Mouse (Mus musculus): ENCODE data around the gene Duxbl3. TPM values are rescaled to one million over a fixed set of nuclear protein-coding genes. Genes with fewer than 3 reads are reported as not detected.

Duxbl3 gene
- not detected for total RNA-seq (2023)

DNA sequence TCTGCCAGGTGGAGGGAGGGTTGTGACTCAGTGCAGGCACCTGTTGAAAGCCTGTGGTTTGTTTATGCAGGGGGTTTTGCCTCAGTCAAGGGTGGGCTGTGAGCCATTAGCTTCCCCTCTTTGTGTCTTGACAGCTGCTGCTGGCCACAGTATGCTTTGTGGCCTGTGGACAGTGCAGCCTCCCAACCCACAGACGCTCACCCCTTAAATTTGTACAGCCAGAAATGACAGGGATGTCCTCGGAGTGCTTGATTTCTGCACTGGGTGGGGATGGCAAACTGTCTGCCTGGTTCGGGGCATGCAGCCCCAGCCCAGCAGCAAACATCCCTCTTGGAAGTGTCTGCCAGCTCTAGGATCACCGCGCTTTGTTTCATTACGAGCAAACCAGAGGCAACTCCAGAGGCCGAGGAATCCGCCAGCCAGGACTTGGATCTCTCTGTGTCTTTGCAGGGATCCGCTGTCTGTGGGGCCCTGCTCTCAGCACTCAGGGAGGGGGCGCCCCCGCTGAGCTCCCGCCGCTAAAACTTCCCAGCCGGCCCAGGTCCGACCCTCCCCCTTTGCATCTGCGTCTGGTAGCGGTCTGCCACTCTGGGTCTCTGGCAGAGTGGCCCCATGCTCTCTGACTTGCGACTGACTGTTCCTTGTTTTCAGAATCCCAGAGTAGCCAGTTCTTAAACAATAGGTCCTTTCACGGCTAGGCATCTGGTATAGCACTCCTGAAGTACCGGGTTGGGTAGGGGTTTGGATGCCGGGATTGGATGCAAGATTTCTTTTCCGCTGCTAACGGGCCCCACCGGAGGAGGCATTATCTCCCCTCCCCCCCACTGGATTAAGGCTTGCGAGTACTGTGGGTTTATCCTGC lies at the start of gene Duxbl3:
Duxbl3 (plus strand) TSS at position 207 of the 862 bp plus-strand sequence.

Other genes with a start within 250 kb of the Duxbl3 start
- gene Gm9780, start 215.3 kb upstream of the Duxbl3 start, total RNA-seq (2023) = not detected
- 10 to 100 TPM; 20.5 to 21.6 TPM for gene Tmem254c, start 190.6 kb upstream of the Duxbl3 start, total RNA-seq (2023)
- not detected for gene Cphx2, start 176.4 kb upstream of the Duxbl3 start, total RNA-seq (2023)
- not detected for gene Cphx3, start 175.7 kb upstream of the Duxbl3 start, total RNA-seq (2023)
- under 1 TPM in 1 of 2 experiments, not detected in 1; 0.35 TPM for gene Duxbl2, start 139.6 kb upstream of the Duxbl3 start, total RNA-seq (2023)
- gene Plac9b, start 75.5 kb upstream of the Duxbl3 start, total RNA-seq (2023) = not detected
- gene Tmem254b, start 50.9 kb upstream of the Duxbl3 start, total RNA-seq (2023) = 1 to 10 TPM; 5.4 to 6.5 TPM